8 mouse cellular contexts compared by ENCODE assay signal in genomic region chr13:40854451-40855058, GRCm38 (mm10). TPM values are rescaled to one million over a fixed set of nuclear protein-coding genes. Genes with fewer than 3 reads are reported as not detected.
A peak's percentile ranks its signal among the peaks of the same experiment; 100 is the strongest.
DNase-seq lines count a peak whose midpoint lies in the region; ATAC-seq and TF ChIP-seq lines count a peak whose summit lies in the region.

No protein-coding gene starts in this region.

- peak overlapping the region; percentile 52 for H3K4me2 ChIP-seq in forebrain, embryonic 14.5 days (ENCODE audit: low read length)
- peak overlapping the region; percentile 58 for H3K4me2 ChIP-seq in hindbrain, embryonic 14.5 days (replicated peaks)
- peak overlapping the region; percentile 69 for H3K4me2 ChIP-seq in midbrain, embryonic 16.5 days (ENCODE audit: low read length)

- no peaks in the 10 kb centered on the region for H3K36me3 ChIP-seq in forebrain, embryonic 14.5 days (ENCODE audit: control insufficient read depth, insufficient read depth, low read length)
- no peaks in the 10 kb centered on the region for H3K36me3 ChIP-seq in hindbrain, embryonic 14.5 days (replicated peaks; ENCODE audit: control insufficient read depth, insufficient read depth)
- H3K36me3 ChIP-seq in liver, adult 2 months (ENCODE audit: control insufficient read depth, insufficient read depth, low read length) = no peaks in the 10 kb centered on the region
- H3K36me3 ChIP-seq in midbrain, embryonic 16.5 days (ENCODE audit: control insufficient read depth, insufficient read depth, low read length) = no peaks in the 10 kb centered on the region

- peak overlapping the region; percentile 35 for H3K9ac ChIP-seq in forebrain, embryonic 14.5 days (ENCODE audit: low read length)
- 0 out of 2 replicates have a peak overlapping the region, but pooled peaks have one; percentile 33 for H3K9ac ChIP-seq in hindbrain, embryonic 14.5 days
- H3K9ac ChIP-seq in liver, adult 2 months (ENCODE audit: low read depth, low read length) = peak overlapping the region; percentile 69
- H3K9ac ChIP-seq in midbrain, embryonic 16.5 days (ENCODE audit: low read depth, low read length) = peak overlapping the region; percentile 4; the same call in 1 of the 2 replicates

- H3K4me3 ChIP-seq in forebrain, embryonic 14.5 days (ENCODE audit: low read depth, low read length) = peak overlapping the region; percentile 21
- H3K4me3 ChIP-seq in hindbrain, embryonic 14.5 days (replicated peaks; ENCODE audit: low read length) = peak overlapping the region; percentile 27
- peak overlapping the region; percentile 47 for H3K4me3 ChIP-seq in liver, adult 2 months (ENCODE audit: insufficient read depth, low read depth, low read length)
- H3K4me3 ChIP-seq in midbrain, embryonic 16.5 days (ENCODE audit: low read depth, low read length) = peak overlapping the region; percentile 36

- no peaks in the 10 kb centered on the region; the same call in 1 of the 2 replicates for H3K79me2 ChIP-seq in liver, adult 2 months (ENCODE audit: control insufficient read depth, insufficient read depth, low read length)

- peak; percentile 95 for DNase-seq in 416B (ENCODE audit: low read depth)
- DNase-seq in NIH3T3 (ENCODE audit: low read depth) = peak; percentile 75
- DNase-seq in forebrain, embryonic 14.5 days (ENCODE audit: low spot score) = peak; percentile 56
- DNase-seq in hindbrain, embryonic 14.5 days (ENCODE audit: low spot score) = peak; percentile 46
- DNase-seq in liver, adult 2 months (ENCODE audit: extremely low read depth, low read depth, low spot score) = peak; percentile 92
- DNase-seq in thymus, postnatal 14 days = no peak

- no peak overlapping the region for H3K27ac ChIP-seq in forebrain, embryonic 14.5 days (ENCODE audit: low read depth, low read length)
- H3K27ac ChIP-seq in hindbrain, embryonic 14.5 days = no peak overlapping the region
- peak overlapping the region; percentile 91 for H3K27ac ChIP-seq in liver, adult 2 months (replicated peaks; ENCODE audit: insufficient read depth, low read depth, low read length)
- no peak overlapping the region for H3K27ac ChIP-seq in midbrain, embryonic 16.5 days (ENCODE audit: low read length)

- no peak for TF ChIP-seq POLR2A in liver, adult 2 months (IDR thresholded peaks at IDR 0.05; ENCODE audit: extremely low read depth, insufficient read depth, low read length)

- ATAC-seq in forebrain, embryonic 14.5 days = no peak
- ATAC-seq in hindbrain, embryonic 14.5 days (ENCODE audit: low FRiP score) = no peak
- ATAC-seq in midbrain, embryonic 16.5 days = peak; percentile 56
- no peak for ATAC-seq in CD4-positive, CD25-positive, alpha-beta regulatory T cell, adult 4 months

- peaks cover 5% of the 10 kb centered on the region; the same call in 1 of the 2 replicates for H3K4me1 ChIP-seq in forebrain, embryonic 14.5 days (ENCODE audit: control insufficient read depth, insufficient read depth, low read length)
- H3K4me1 ChIP-seq in hindbrain, embryonic 14.5 days (replicated peaks; ENCODE audit: control insufficient read depth, insufficient read depth, low read length) = no peaks in the 10 kb centered on the region
- H3K4me1 ChIP-seq in liver, adult 2 months (ENCODE audit: control insufficient read depth, insufficient read depth, low read length) = peaks cover 26% of the 10 kb centered on the region
- H3K4me1 ChIP-seq in midbrain, embryonic 16.5 days (ENCODE audit: control insufficient read depth, insufficient read depth, low read length) = 0 out of 2 replicates have a peak, but pooled peaks cover 3% of the 10 kb centered on the region

- no peak for TF ChIP-seq CTCF in liver, adult 2 months (IDR thresholded peaks at IDR 0.05; ENCODE audit: low read depth, low read length)

- WGBS in forebrain, embryonic 14.5 days = 2% methylated on average over 13 of the region's 13 CpGs
- 2% methylated on average over 13 of the region's 13 CpGs for WGBS in hindbrain, embryonic 14.5 days
- 2% methylated on average over 13 of the region's 13 CpGs for WGBS in liver, adult 2 months
- WGBS in midbrain, embryonic 16.5 days = 3% methylated on average over 13 of the region's 13 CpGs

- H3K9me3 ChIP-seq in forebrain, embryonic 14.5 days (replicated peaks; ENCODE audit: control insufficient read depth, low read length) = no peaks in the 10 kb centered on the region
- no peaks in the 10 kb centered on the region for H3K9me3 ChIP-seq in hindbrain, embryonic 14.5 days (ENCODE audit: control insufficient read depth, low read length)
- H3K9me3 ChIP-seq in midbrain, embryonic 16.5 days (replicated peaks; ENCODE audit: control insufficient read depth, low read length, poor library complexity, severe bottlenecking) = no peaks in the 10 kb centered on the region

- no peaks in the 10 kb centered on the region for H3K27me3 ChIP-seq in forebrain, embryonic 14.5 days (replicated peaks; ENCODE audit: control insufficient read depth, insufficient read depth, low read length)
- H3K27me3 ChIP-seq in hindbrain, embryonic 14.5 days (ENCODE audit: control insufficient read depth, insufficient read depth, low read length) = no peaks in the 10 kb centered on the region
- H3K27me3 ChIP-seq in liver, adult 2 months (ENCODE audit: control insufficient read depth, insufficient read depth, low read length) = no peaks in the 10 kb centered on the region
- peaks cover 2% of the 10 kb centered on the region; the same call in 1 of the 2 replicates for H3K27me3 ChIP-seq in midbrain, embryonic 16.5 days (ENCODE audit: control insufficient read depth, insufficient read depth, low read depth, low read length)

RNA-seq across cellular contexts. Expression of gene Gcnt2, which starts 5.0 kb away (rescaled TPM):
- polyA plus RNA-seq in forebrain, embryonic 14.5 days (2014; fragmentation: Nextera tagmentation; extraction: Ambion mirVana) = 4.8 and 5.2 TPM in 2 replicates
- 7.4 and 8.1 TPM in 2 replicates for polyA plus RNA-seq in hindbrain, embryonic 14.5 days (2014; fragmentation: Nextera tagmentation; extraction: Ambion mirVana)
- 14.7 and 18.1 TPM in 2 replicates for total RNA-seq in liver, adult 2 months (2014; rRNA removed)
- polyA plus RNA-seq in liver, adult 2 months (2012; rRNA removed) = 2.8 and 3.5 TPM in 2 replicates
- 4.0 TPM in 2 replicates for polyA plus RNA-seq in midbrain, embryonic 16.5 days (2015; fragmentation: Nextera tagmentation; extraction: Ambion mirVana)
- under 1 TPM; 0.20 to 0.39 TPM for polyA plus RNA-seq in CD4-positive, CD25-positive, alpha-beta regulatory T cell, adult 4 months (2017; shearing (Covaris generic))

Comparison
In these comparisons a context has a peak if more than half of its experiments do, and no peak if none do; other contexts are left out.
1. H3K9ac ChIP-seq: peak in every context shown above with its lines; median percentile 69 in liver, adult 2 months; 35 in forebrain, embryonic 14.5 days; 33 in hindbrain, embryonic 14.5 days; 4 in midbrain, embryonic 16.5 days.